Comparison of ENCODE assay signal across 8 mouse cellular contexts in the genomic region with DNA sequence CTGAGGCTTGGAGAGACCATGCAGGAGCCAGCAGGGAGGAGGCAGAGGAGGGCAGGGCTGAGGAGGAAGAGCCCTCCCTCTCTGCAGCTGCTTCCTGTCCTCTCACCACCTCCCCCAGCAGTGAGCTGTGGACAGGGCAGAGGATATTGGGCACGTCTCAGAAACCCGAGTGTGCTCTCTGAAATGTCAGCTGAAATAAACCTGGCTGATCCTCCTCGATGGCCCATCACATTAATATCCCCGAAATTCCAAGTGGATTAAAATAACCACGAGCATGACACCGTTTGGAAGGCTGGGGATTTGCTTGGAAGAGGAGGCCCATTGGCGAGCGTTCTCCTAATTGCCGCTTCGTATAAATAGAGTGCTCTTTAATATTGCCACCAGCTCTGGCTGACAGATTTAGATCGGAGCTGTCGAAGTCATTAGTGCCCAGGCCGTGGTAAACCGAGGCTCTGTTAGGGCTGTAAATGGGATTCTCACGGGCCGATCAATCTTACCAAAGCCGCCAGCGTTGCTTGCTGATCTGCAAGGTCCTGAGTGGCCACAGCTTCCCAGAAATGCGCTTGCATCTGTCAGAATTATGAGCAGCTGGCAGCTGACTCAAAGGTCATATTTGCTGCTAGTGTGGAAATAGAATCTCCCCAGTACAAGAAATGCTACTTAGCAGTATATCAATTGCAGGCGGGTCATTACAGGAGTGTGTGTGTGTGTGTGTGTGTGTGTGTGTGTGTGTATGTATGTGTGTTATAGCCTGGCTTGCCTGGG.
DNase-seq lines count a peak whose midpoint lies in the region; ATAC-seq and TF ChIP-seq lines count a peak whose summit lies in the region.

No protein-coding gene starts in this region.

- no peak overlapping the region for H3K4me3 ChIP-seq in kidney, embryonic 15.5 days (replicated peaks)
- no peak overlapping the region for H3K4me3 ChIP-seq in neural tube, embryonic 14.5 days (ENCODE audit: low read depth, low read length)
- no peak overlapping the region for H3K4me3 ChIP-seq in left cerebral cortex, adult 2 months

- H3K4me2 ChIP-seq in kidney, embryonic 15.5 days, result peak overlapping the region; percentile 5; the same call in 1 of the 2 replicates
- no peak overlapping the region for H3K4me2 ChIP-seq in neural tube, embryonic 14.5 days (ENCODE audit: low read depth, low read length)

- no peaks in the 10 kb centered on the region for H3K36me3 ChIP-seq in kidney, embryonic 15.5 days
- no peaks in the 10 kb centered on the region for H3K36me3 ChIP-seq in neural tube, embryonic 14.5 days (ENCODE audit: control insufficient read depth, insufficient read depth, low read length)

- no peak overlapping the region for H3K9ac ChIP-seq in kidney, embryonic 15.5 days
- no peak overlapping the region for H3K9ac ChIP-seq in neural tube, embryonic 14.5 days (replicated peaks; ENCODE audit: low read depth, low read length)

- H3K27me3 ChIP-seq in kidney, embryonic 15.5 days, result peaks cover 3% of the 10 kb centered on the region
- H3K27me3 ChIP-seq in neural tube, embryonic 14.5 days (ENCODE audit: control insufficient read depth, insufficient read depth, low read length), result no peaks in the 10 kb centered on the region

- peak; percentile 5 for DNase-seq in kidney, adult 18-20 months
- no peak for DNase-seq in kidney, adult 11 months
- DNase-seq in gastrocnemius, postnatal 14 days, result peak; percentile 72
- DNase-seq in layer of hippocampus, postnatal 10 days (ENCODE audit: low spot score in 2 of 2), result no peak
- DNase-seq in left cerebral cortex, adult 2 months (ENCODE audit: extremely low spot score in 1 of 2, low spot score in 2 of 2), result no peak

- 0 out of 2 replicates have a peak, but pooled peaks have one; percentile 49 for ATAC-seq in kidney, embryonic 15.5 days (replicated peaks; ENCODE audit: low FRiP score)
- peak; percentile 69; the same call in 1 of the 2 replicates for ATAC-seq in neural tube, embryonic 14.5 days (ENCODE audit: low read depth)
- no peak for ATAC-seq in inflammation-experienced regulatory T-cells, adult 6 months

- 32% methylated on average over 20 of the region's 20 CpGs for WGBS in kidney, embryonic 15.5 days
- 29% methylated on average over 20 of the region's 20 CpGs for WGBS in neural tube, embryonic 14.5 days

- TF ChIP-seq CTCF in left cerebral cortex, adult 2 months (IDR thresholded peaks at IDR 0.05), result no peak

- H3K27ac ChIP-seq in kidney, embryonic 15.5 days, result no peak overlapping the region
- H3K27ac ChIP-seq in neural tube, embryonic 14.5 days (ENCODE audit: low read depth, low read length), result peak overlapping the region; percentile 46; the same call in 1 of the 2 replicates
- H3K27ac ChIP-seq in left cerebral cortex, adult 2 months, result no peak overlapping the region

- H3K4me1 ChIP-seq in kidney, embryonic 15.5 days, result peaks cover 14% of the 10 kb centered on the region
- peaks cover 6% of the 10 kb centered on the region; the same call in 1 of the 2 replicates for H3K4me1 ChIP-seq in neural tube, embryonic 14.5 days (ENCODE audit: control insufficient read depth, insufficient read depth, low read length)

- no peaks in the 10 kb centered on the region for H3K9me3 ChIP-seq in kidney, embryonic 15.5 days (replicated peaks)
- no peaks in the 10 kb centered on the region for H3K9me3 ChIP-seq in neural tube, embryonic 14.5 days (ENCODE audit: control insufficient read depth, low read length)

- intact Hi-C loops in gastrocnemius, postnatal 14 days (cut with DNase I; ENCODE audit: low total_unique reads), result loop anchor here (10.0 kb wide), 1 partner anchor 281 kb away; no protein-coding TSS in a partner anchor
- intact Hi-C loops in left cerebral cortex, adult 2 months (cut with DNase I), result no loop called here

Comparison
In these comparisons a context has a peak if more than half of its experiments do, and no peak if none do; other contexts are left out.
1. DNase-seq: peak in kidney, adult 18-20 months (single experiment) and gastrocnemius, postnatal 14 days (single experiment); none in kidney, adult 11 months (single experiment), layer of hippocampus, postnatal 10 days (0 of 2) and left cerebral cortex, adult 2 months (0 of 2).